Mouse (Mus musculus) MEL (cell line): ENCODE measurements around the gene Vwa8.

Experiments
- CTCF ChIP-seq, 3 experiments: IDR thresholded peaks in 2 of 3; conservative IDR thresholded peaks in 1 of 3; 2 replicates each; pipeline ENCODE4 v1.5.1; 2011 to 2012; ENCODE audit warnings: low read length in 3 of 3, low read depth in 2 of 3, mild to moderate bottlenecking in 2 of 3, improper control_type of control experiment in 1 of 3, inconsistent platforms in 1 of 3, mixed read lengths in 1 of 3, moderate library complexity in 1 of 3; ENCODE audit not compliant: control insufficient read depth in 1 of 3, insufficient read depth in 1 of 3, poor library complexity in 1 of 3, severe bottlenecking in 1 of 3
- POLR2A ChIP-seq, 2 experiments: IDR thresholded peaks; 2 replicates each; pipeline ENCODE4 v1.6.1; 2011 to 2012; ENCODE audit warnings: low read length in 2 of 2, mild to moderate bottlenecking in 2 of 2, control low read depth in 1 of 2, improper control_type of control experiment in 1 of 2, low read depth in 1 of 2, moderate library complexity in 1 of 2; ENCODE audit not compliant: control insufficient read depth in 1 of 2, insufficient read depth in 1 of 2, poor library complexity in 1 of 2
- POLR2AphosphoS2 ChIP-seq: IDR thresholded peaks from 2 replicates; pipeline ENCODE4 v1.6.1; 2011; ENCODE audit warnings: low read length, improper control_type of control experiment
- ZMIZ1 ChIP-seq: IDR thresholded peaks from 2 replicates; pipeline ENCODE4 v1.6.1; 2012; ENCODE audit warnings: low read depth, mild to moderate bottlenecking, inconsistent platforms, low read length, improper control_type of control experiment, moderate library complexity

DNA sequence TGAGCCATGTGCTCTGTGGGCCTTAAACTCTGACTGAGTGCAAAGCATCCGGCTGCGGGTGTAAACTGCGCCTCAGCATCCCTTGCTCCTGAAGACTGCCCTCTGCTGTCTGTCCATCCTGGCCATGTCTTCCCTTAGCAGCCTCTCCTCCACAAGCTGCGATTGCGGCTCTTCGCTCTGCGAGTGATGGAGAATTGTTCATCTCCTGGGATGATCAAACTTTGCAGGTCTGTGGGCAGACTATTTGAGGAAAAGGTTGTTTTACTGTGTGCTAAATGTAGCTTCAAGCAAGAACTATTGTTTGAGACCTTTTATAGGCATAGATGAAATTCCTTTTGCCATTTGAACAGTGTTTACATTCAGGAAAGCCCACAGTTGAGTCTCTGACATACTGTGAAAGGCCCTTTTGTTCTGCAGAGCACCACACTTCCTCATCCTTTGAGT, 286.1 kb downstream of the Vwa8 start:
- TF ChIP-seq POLR2A (IDR thresholded peaks at IDR 0.05; ENCODE audit: control insufficient read depth in 1 of 2, insufficient read depth in 1 of 2, low read depth in 1 of 2, low read length in 2 of 2, poor library complexity in 1 of 2), result no peak
- TF ChIP-seq CTCF (IDR thresholded peaks at IDR 0.05 in 2 of 3, conservative IDR thresholded peaks at IDR 0.05 in 1 of 3; ENCODE audit: control insufficient read depth in 1 of 3, insufficient read depth in 1 of 3, low read depth in 2 of 3, low read length in 3 of 3, poor library complexity in 1 of 3, severe bottlenecking in 1 of 3), result no peak
- no peak for TF ChIP-seq ZMIZ1
- TF ChIP-seq POLR2AphosphoS2, result no peak
